Mouse (Mus musculus) intestine, embryonic 16.5 days (tissue): ENCODE data around the gene Krt78. TPM values are rescaled to one million over a fixed set of nuclear protein-coding genes. Genes with fewer than 3 reads are reported as not detected.

ENCODE experiments used
- ATAC-seq: fragments of 200-750 bp; cut with Nextera tagmentation; 2 replicates; pipeline ENCODE4 v1.8.0; 2017; ENCODE audit warnings: moderate TSS enrichment, moderate library complexity
- H3K27ac ChIP-seq: fragments of 300-500 bp; sonication (generic); 2 replicates; pipeline ENCODE4 v1.5.1; 2014; ENCODE audit warnings: mild to moderate bottlenecking, low read length
- H3K27me3 ChIP-seq: fragments of 300-500 bp; sonication (generic); replicated peaks from 2 replicates; pipeline ENCODE4 v1.6.1; 2014; ENCODE audit warnings: low read length, control low read depth, mixed read lengths; ENCODE audit not compliant: control insufficient read depth, insufficient read depth
- H3K36me3 ChIP-seq: fragments of 300-500 bp; sonication (generic); 2 replicates; pipeline ENCODE4 v1.6.1; 2014; ENCODE audit warnings: low read length, control low read depth; ENCODE audit not compliant: control insufficient read depth, insufficient read depth
- H3K4me1 ChIP-seq: fragments of 300-500 bp; sonication (generic); 2 replicates; pipeline ENCODE4 v1.6.1; 2014; ENCODE audit warnings: low read length, control low read depth, mixed read lengths; ENCODE audit not compliant: control insufficient read depth, insufficient read depth
- H3K4me2 ChIP-seq: fragments of 300-500 bp; sonication (generic); 2 replicates; pipeline ENCODE4 v1.6.1; 2014; ENCODE audit warnings: low read depth, low read length, control low read depth
- H3K4me3 ChIP-seq: fragments of 300-500 bp; sonication (generic); 2 replicates; pipeline ENCODE4 v1.5.1; 2014; ENCODE audit warnings: mild to moderate bottlenecking, low read length
- H3K9ac ChIP-seq: fragments of 300-500 bp; sonication (generic); 2 replicates; pipeline ENCODE4 v1.6.1; 2014; ENCODE audit warnings: low read depth, low read length
- H3K9me3 ChIP-seq: fragments of 300-500 bp; sonication (generic); 2 replicates; pipeline ENCODE4 v1.6.1; 2016; ENCODE audit warnings: low read length, control low read depth; ENCODE audit not compliant: control insufficient read depth
- WGBS: fragments of 180-500 bp; shearing (Covaris S2); extraction: QIAGEN DNeasy Blood & Tissue Kit; methylation state at CpG from one replicate; pipeline ENCODE4 v1.1.7; 2014; 5-methylcytosine and 5-hydroxymethylcytosine counted together
- polyA plus RNA-seq: library from polyadenylated mRNA; unstranded; fragments of >200 nt; fragmentation: Nextera tagmentation; extraction: Ambion mirVana; gene quantifications from 2 replicates; pipeline ENCODE4 v1.2.1, GENCODE M21; 2015

Krt78 gene
- polyA plus RNA-seq, 1 experiment from 2014 or later: 0.07 TPM

- peak overlapping the region; percentile 99 for H3K27ac ChIP-seq
- peak; percentile 75 for ATAC-seq
- WGBS: 42% methylated on average over 5 of the region's 5 CpGs
- H3K4me1 ChIP-seq: peaks cover 53% of the 10 kb centered on the region
- H3K4me2 ChIP-seq: no peak overlapping the region; the same call in 1 of the 2 replicates
- H3K36me3 ChIP-seq: no peaks in the 10 kb centered on the region
- H3K9ac ChIP-seq: peak overlapping the region; percentile 82
- no peaks in the 10 kb centered on the region for H3K9me3 ChIP-seq
- H3K27me3 ChIP-seq: no peaks in the 10 kb centered on the region
- no peak overlapping the region for H3K4me3 ChIP-seq
These were observed 21.9 kb upstream of the Krt78 start for GRCm38 (mm10) chr15:101976023-101976422.

DNA sequence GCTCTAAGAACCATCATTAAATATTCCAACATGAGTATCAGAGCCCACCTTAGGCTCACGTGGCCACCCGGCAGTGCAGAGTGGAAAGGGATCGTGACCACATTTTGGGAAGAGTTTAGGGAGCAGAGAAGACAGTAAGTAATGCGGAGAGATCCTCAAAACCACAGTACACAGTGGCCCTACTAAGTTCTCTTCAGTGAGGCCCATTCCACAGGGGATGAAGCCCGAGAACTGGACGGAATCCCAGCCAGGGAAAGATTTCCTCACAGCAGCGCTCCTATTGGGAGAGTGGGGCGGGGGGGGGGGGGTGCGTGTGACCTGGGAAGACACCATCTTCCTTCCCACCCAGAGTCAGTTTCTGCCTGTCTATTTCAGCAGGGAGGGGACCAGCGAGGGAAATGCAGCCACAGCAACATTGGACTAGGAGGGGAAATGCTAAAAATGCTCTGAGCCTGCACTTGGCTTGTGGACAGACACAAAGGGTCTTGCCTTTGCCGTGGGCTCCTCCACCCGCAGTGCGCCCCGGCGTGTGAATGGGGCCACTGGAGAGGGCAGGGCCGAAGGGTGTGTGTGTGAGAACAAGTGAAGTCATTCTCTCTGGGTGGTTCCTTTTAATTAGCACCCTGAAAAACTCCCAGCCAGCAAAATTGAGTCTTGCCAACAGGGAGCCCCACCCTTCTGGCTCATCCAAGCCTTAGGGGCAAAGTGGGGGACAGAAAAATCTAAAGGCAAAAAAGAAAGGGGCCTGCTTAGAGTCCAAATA is 20.2 kb upstream of the Krt78 start:
- Histone ChIP-seq H3K4me1 (peaks cover 50% of the 10 kb centered on the region), H3K9ac (no peak overlapping the region), H3K9me3 (no peaks in the 10 kb centered on the region), H3K4me3 (no peak overlapping the region), H3K4me2 (no peak overlapping the region), H3K27ac (peak overlapping the region; percentile 99), H3K36me3 (no peaks in the 10 kb centered on the region), H3K27me3 (no peaks in the 10 kb centered on the region)
- ATAC-seq: no peak
- WGBS: 57% methylated on average over 16 of the region's 16 CpGs

GRCm38 (mm10) chr15:101973414-101974077 is 19.5 kb upstream of the Krt78 start:
- ATAC-seq: 0 out of 2 replicates have a peak, but pooled peaks have one; percentile 12
- no peaks in the 10 kb centered on the region for H3K27me3 ChIP-seq
- H3K4me3 ChIP-seq: no peak overlapping the region
- H3K4me2 ChIP-seq: no peak overlapping the region
- WGBS: 13% methylated on average over 15 of the region's 15 CpGs
- no peaks in the 10 kb centered on the region for H3K36me3 ChIP-seq
- peak overlapping the region; percentile 27; the same call in 1 of the 2 replicates for H3K9ac ChIP-seq
- peaks cover 46% of the 10 kb centered on the region for H3K4me1 ChIP-seq
- H3K27ac ChIP-seq: no peak overlapping the region
- no peaks in the 10 kb centered on the region for H3K9me3 ChIP-seq

- H3K36me3 ChIP-seq: no peaks in the 10 kb centered on the region
- H3K4me3 ChIP-seq: no peak overlapping the region
- H3K9me3 ChIP-seq: no peaks in the 10 kb centered on the region
- H3K4me1 ChIP-seq: peaks cover 18% of the 10 kb centered on the region; the same call in 1 of the 2 replicates
- no peaks in the 10 kb centered on the region for H3K27me3 ChIP-seq
- no peak for ATAC-seq
- H3K4me2 ChIP-seq: no peak overlapping the region
- H3K9ac ChIP-seq: no peak overlapping the region
- no peak overlapping the region for H3K27ac ChIP-seq
- WGBS: 9% methylated on average over 3 of the region's 6 CpGs
These were observed 16.4 kb upstream of the Krt78 start for GRCm38 (mm10) chr15:101970536-101970935.

DNA sequence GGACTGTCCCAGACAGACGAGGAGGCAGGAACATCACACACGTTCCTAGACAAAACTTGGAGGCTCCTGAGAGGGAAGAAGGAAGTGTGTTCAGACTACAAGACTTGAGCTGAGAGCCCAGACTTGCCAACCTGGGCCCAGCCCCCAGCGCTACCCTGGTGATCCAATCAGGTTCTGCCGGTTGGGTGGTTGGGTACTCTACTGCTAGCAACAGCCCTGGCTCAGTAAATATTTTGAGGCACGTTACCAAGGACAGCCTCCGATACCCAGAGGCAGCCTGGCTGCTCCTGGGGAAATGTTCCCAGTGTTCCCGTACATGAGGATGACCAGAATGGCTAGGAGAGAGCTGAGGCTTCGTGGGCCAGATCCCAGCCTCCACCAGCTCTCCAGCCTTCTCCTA is 12.7 kb upstream of the Krt78 start:
- Histone ChIP-seq H3K9ac (no peak overlapping the region), H3K27me3 (no peaks in the 10 kb centered on the region), H3K4me3 (no peak overlapping the region), H3K9me3 (no peaks in the 10 kb centered on the region), H3K4me2 (no peak overlapping the region), H3K36me3 (no peaks in the 10 kb centered on the region), H3K4me1 (no peaks in the 10 kb centered on the region), H3K27ac (no peak overlapping the region)
- WGBS: 71% methylated on average over 8 of the region's 8 CpGs
- ATAC-seq: peak; percentile 58; the same call in 1 of the 2 replicates

DNA sequence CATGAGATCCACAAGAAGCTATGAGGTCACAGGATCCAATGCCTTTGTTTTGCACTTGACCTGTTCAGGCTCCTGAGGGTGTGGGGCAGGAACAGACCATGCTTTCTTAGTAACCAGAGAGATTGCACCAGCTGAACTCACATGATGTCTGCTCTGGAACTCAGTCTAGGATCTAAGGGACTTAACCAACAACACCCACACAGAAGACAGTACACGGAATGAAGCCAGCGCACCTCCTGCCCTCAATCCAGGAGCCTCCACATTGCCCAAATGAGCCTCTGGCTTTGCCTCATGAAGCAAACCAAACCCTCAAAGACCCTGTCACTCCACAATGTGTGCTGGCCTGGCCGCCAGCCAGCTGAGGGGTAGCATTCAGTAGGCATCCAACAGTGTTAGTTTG is 4.8 kb upstream of the Krt78 start:
- no peak overlapping the region for H3K4me3 ChIP-seq
- no peak overlapping the region for H3K27ac ChIP-seq
- no peak overlapping the region for H3K4me2 ChIP-seq
- no peaks in the 10 kb centered on the region for H3K36me3 ChIP-seq
- H3K9me3 ChIP-seq: no peaks in the 10 kb centered on the region
- no peak for ATAC-seq
- no peaks in the 10 kb centered on the region for H3K4me1 ChIP-seq
- no peaks in the 10 kb centered on the region for H3K27me3 ChIP-seq
- no peak overlapping the region for H3K9ac ChIP-seq
- WGBS: 82% methylated on average over 3 of the region's 3 CpGs

DNA sequence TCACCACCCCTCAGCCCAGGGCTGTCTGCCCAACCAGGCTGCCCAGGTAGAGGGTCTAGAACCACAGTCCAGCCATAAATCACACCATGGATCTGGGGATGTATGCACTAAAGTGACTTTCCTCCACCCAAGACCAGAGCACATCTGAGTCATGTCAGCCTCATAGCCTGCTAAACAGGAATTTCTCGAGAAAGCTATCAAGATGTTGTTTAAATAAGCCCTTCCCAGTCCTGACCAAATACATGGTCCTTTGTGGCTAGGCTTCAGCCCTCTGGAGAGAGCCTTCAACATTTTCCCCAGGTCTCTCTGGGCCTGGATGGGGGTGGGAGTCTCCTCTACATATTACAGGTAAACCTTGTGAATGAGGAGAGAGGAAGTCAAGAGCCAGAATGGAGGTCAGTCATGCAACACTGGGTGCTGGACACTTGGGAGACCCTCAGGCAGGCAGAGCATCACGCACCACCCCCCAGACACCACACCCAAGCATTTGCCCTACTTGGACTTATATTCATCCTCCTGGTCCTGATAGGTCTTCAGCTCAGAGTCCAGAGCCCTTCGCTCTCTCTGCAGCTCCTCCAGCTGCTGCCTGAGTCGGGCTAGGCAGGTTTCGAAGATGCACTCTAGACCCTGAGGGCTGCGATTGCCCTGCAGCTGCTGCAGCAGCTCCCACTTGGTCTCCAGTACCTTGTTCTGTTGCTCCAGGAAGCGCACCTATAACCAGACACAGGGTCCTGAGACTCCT is 1.2 kb downstream of the Krt78 start:
- Histone ChIP-seq H3K36me3 (no peaks in the 10 kb centered on the region), H3K4me3 (no peak overlapping the region), H3K9me3 (no peaks in the 10 kb centered on the region), H3K4me1 (peaks cover 8% of the 10 kb centered on the region; the same call in 1 of the 2 replicates), H3K9ac (no peak overlapping the region), H3K27ac (no peak overlapping the region), H3K27me3 (no peaks in the 10 kb centered on the region), H3K4me2 (no peak overlapping the region)
- WGBS: 72% methylated on average over 7 of the region's 7 CpGs
- peak; percentile 23; the same call in 1 of the 2 replicates for ATAC-seq

- no peak for ATAC-seq
- 0 out of 2 replicates have a peak, but pooled peaks cover 3% of the 10 kb centered on the region for H3K4me1 ChIP-seq
- no peak overlapping the region for H3K9ac ChIP-seq
- no peak overlapping the region for H3K4me2 ChIP-seq
- H3K9me3 ChIP-seq: no peaks in the 10 kb centered on the region
- no peaks in the 10 kb centered on the region for H3K27me3 ChIP-seq
- H3K36me3 ChIP-seq: no peaks in the 10 kb centered on the region
- 93% methylated on average over 1 of the region's 1 CpGs for WGBS
- H3K27ac ChIP-seq: no peak overlapping the region
- H3K4me3 ChIP-seq: no peak overlapping the region
These were observed 8.7 kb downstream of the Krt78 start for GRCm38 (mm10) chr15:101945430-101945829.

DNA sequence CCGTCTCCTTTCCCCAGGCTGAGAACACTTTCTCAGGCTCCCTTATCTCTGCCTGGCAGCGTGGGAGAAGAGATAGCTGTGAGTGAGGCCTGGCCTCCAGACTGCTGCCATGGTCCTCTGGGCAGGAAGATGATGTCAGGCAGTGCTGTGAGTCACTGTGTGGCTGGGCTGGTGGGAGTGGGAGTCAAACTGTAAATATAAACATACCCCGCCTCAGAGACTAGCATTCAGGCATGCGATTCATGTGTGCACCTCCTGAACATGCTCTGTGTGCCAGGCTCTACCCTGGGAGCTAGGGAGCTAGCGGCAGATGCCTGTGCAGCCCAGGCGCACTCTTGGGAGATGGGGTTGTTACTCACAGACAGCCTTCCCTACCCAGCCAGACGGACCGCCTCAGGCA is 12.1 kb downstream of the Krt78 start:
- 34% methylated on average over 8 of the region's 8 CpGs for WGBS
- Histone ChIP-seq H3K9ac (no peak overlapping the region), H3K4me3 (no peak overlapping the region), H3K4me2 (no peak overlapping the region), H3K9me3 (no peaks in the 10 kb centered on the region), H3K36me3 (no peaks in the 10 kb centered on the region), H3K4me1 (0 out of 2 replicates have a peak, but pooled peaks cover 3% of the 10 kb centered on the region), H3K27ac (no peak overlapping the region), H3K27me3 (no peaks in the 10 kb centered on the region)
- no peak for ATAC-seq
